Mouse (Mus musculus): ENCODE data around the gene Stk25.

DNA sequence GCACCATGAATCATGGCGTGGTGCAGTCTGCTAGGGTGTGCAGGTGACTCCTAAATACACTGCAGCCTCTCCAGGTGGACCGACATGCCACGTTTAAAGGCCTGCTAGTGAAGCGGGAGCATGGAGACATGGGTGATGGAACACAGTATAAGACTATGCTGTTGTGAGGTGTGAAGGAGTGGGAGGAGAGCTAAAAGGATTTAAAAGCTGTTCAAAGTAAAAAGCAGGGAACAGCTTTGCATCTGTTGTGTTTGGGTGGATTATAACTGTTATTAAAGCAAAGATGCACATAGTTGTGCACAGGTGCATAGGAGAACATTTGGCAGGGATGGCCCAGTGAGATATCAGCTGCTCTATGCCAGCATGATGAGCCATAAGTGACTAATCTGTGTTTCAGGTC lies 80.6 kb downstream of the Stk25 start:
- no peak for TF ChIP-seq CTCF (IDR thresholded peaks at IDR 0.05; ENCODE audit: low read depth, low read length)
- TF ChIP-seq POLR2A (IDR thresholded peaks at IDR 0.05; ENCODE audit: borderline replicate concordance, low read depth, low read length): no peak
